Mouse (Mus musculus): ENCODE measurements around the gene Trmt10c. TPM values are rescaled to one million over a fixed set of nuclear protein-coding genes. Genes with fewer than 3 reads are reported as not detected.
"Not testable (repeated sequence)": the region's sequence is repeated elsewhere in the genome, so short reads cannot be mapped to it uniquely, and the experiment has no call there.

The Trmt10c gene
- polyA plus RNA-seq, 1 experiment from 2014 or later, result 25.8 TPM

- H3K4me1 ChIP-seq, result peaks cover 10% of the 10 kb centered on the region
- H3K27ac ChIP-seq, result no peak overlapping the region
- H3K4me3 ChIP-seq, result no peak overlapping the region
- no peak overlapping the region for H3K9ac ChIP-seq
- H3K27me3 ChIP-seq, result no peaks in the 10 kb centered on the region
- WGBS, result 42% methylated on average over 5 of the region's 5 CpGs
- no peaks in the 10 kb centered on the region for H3K9me3 ChIP-seq (replicated peaks)
- no peak overlapping the region for H3K4me2 ChIP-seq
- H3K36me3 ChIP-seq (ENCODE audit: poor library complexity, severe bottlenecking), result no peaks in the 10 kb centered on the region
- ATAC-seq, result no peak
These were observed 34.0 kb upstream of the Trmt10c start for GRCm38 (mm10) chr16:56071317-56072232.

DNA sequence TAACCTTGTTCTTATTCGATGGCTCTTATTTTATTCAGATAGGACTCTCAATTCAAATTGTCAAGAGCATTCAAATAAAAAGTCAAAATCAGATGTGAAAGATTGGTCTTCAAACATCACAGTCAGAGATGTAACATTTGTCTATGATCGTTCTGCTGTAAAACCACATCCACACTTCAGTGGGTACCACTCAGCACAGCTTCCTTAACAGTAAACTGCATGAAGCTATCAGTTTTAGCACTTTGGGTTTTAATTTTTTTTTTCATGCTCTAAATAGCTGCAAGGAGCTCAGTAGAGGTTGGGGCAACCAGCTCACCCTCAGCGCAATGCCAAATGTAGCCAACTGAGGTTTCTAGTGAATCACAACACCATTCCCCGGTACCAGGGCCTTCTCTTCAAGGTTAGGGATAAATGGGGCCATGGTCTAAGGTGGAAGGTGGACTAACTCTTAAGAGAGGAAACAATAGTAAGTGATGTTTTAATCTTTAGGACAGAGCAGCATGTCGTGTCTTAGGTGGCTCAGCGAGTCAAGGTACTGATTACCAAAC, 31.0 kb upstream of the Trmt10c start:
- no peak for ATAC-seq
- H3K4me1 ChIP-seq, result no peaks in the 10 kb centered on the region
- WGBS, result 91% methylated on average over 6 of the region's 6 CpGs
- no peaks in the 10 kb centered on the region for H3K27me3 ChIP-seq
- H3K9me3 ChIP-seq (replicated peaks), result no peaks in the 10 kb centered on the region
- no peak overlapping the region for H3K27ac ChIP-seq
- H3K4me2 ChIP-seq, result no peak overlapping the region
- no peaks in the 10 kb centered on the region for H3K36me3 ChIP-seq (ENCODE audit: poor library complexity, severe bottlenecking)
- H3K9ac ChIP-seq, result no peak overlapping the region
- no peak overlapping the region for H3K4me3 ChIP-seq

- Histone ChIP-seq H3K4me1 (no peaks in the 10 kb centered on the region), H3K4me3 (no peak overlapping the region), H3K9ac (no peak overlapping the region), H3K9me3 (replicated peaks) (no peaks in the 10 kb centered on the region), H3K27me3 (no peaks in the 10 kb centered on the region), H3K27ac (no peak overlapping the region), H3K4me2 (no peak overlapping the region), H3K36me3 (ENCODE audit: poor library complexity, severe bottlenecking) (no peaks in the 10 kb centered on the region)
- WGBS, result 23% methylated on average over 8 of the region's 8 CpGs
- no peak for ATAC-seq
These were observed 28.5 kb upstream of the Trmt10c start for GRCm38 (mm10) chr16:56066113-56066512.

DNA sequence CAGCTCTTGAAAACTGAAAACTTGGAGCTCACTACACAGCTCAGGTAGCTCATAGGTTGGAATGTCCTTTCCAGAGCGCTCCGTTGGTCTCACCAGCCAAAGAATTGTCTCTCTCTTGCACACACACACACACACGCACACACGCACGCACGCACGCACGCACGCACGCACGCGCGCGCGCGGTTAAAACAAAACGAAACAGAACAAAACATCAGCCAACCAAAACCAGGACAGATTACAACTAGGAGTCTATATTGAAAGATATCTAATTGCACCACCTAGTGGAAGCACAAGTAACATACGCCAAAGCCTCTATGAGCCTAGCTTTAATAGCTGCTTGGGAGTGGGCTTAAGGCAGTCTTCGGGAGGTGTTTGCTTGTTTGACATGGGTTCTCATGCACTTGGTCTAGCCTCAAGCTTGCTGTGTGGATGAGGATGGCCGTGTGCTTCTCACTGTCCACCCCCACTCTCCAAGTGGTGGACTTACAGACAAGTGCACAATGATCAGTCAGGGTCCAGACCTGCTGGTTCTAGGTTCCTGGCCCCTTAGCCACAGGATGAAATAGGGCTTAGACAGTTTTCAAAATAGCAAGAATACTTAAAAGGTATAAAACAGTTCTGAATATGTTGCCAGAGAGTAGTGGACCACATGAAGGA, 26.8 kb upstream of the Trmt10c start:
- H3K27me3 ChIP-seq, result no peaks in the 10 kb centered on the region
- WGBS, result 6% methylated on average over 20 of the region's 20 CpGs

DNA sequence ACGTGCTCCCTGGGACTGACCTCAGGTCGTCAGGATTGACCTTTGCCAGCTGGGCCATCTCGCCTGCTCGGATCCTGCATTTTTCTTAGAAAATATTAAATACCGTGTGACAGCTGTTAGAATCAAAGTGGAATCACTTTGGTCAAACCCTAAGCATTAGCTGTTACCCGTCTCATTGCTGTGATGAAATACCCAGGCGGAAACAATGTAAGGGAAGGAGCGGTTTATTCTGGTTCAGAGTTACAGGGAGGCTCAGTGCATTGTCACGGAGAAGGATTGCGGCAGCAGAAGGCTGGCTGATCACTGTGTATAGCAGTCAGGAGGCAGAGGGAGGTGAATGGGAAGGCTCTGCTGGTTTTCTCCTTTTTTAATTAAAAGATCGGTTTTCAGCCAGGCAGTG, 25.4 kb upstream of the Trmt10c start:
- Histone ChIP-seq H3K4me2 (no peak overlapping the region), H3K9me3 (replicated peaks) (no peaks in the 10 kb centered on the region)

More for the DNA sequence above, 26.8 kb upstream of the Trmt10c start:
- H3K27ac ChIP-seq, result no peak overlapping the region
- peak overlapping the region; percentile 35 for H3K4me3 ChIP-seq
- ATAC-seq, result peak; percentile 93
- no peaks in the 10 kb centered on the region for H3K36me3 ChIP-seq (ENCODE audit: poor library complexity, severe bottlenecking)
- peak overlapping the region; percentile 63 for H3K4me2 ChIP-seq
- H3K9ac ChIP-seq, result 0 out of 2 replicates have a peak overlapping the region, but pooled peaks have one; percentile 57
- H3K9me3 ChIP-seq (replicated peaks), result no peaks in the 10 kb centered on the region
- no peaks in the 10 kb centered on the region for H3K4me1 ChIP-seq

DNA sequence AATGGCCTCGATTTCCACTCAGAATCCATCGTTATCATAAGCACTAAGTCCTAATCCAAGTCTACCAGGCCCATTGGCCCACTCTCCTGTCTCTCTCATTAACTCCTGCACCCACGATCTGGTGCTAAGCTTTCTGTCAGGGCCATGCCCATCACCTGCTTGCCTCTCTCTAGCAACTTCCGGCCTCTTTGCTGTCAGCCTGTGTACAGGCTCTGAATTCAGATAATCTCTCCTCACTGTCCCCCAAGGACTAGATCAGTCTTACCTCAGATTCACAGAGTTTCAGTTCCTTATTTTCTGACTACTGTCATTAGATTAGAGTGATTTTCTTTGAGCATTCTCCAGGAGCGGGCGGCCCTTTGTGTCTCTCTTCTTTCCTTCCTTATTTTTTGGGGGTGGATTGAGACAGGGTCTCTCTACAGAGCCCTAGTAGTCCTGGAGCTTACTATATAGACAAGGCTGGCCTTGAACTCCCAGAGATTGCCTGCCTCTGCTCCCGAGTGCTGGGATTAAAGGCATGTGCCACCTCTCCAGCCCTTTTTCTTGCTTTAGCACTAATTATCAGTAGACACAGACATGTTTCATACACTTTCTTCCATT, 24.5 kb upstream of the Trmt10c start:
- H3K4me1 ChIP-seq, result peaks cover 7% of the 10 kb centered on the region; the same call in 1 of the 2 replicates
- H3K9me3 ChIP-seq (replicated peaks), result no peaks in the 10 kb centered on the region
- no peak overlapping the region for H3K27ac ChIP-seq
- no peak overlapping the region for H3K4me2 ChIP-seq
- no peak overlapping the region for H3K9ac ChIP-seq
- no peaks in the 10 kb centered on the region for H3K36me3 ChIP-seq (ENCODE audit: poor library complexity, severe bottlenecking)
- H3K4me3 ChIP-seq, result no peak overlapping the region
- ATAC-seq, result no peak
- WGBS, result 72% methylated on average over 7 of the region's 7 CpGs
- H3K27me3 ChIP-seq, result no peaks in the 10 kb centered on the region

More for the DNA sequence above, 25.4 kb upstream of the Trmt10c start:
- 73% methylated on average over 11 of the region's 11 CpGs for WGBS
- no peaks in the 10 kb centered on the region for H3K36me3 ChIP-seq (ENCODE audit: poor library complexity, severe bottlenecking)
- H3K27me3 ChIP-seq, result no peaks in the 10 kb centered on the region
- H3K4me1 ChIP-seq, result no peaks in the 10 kb centered on the region
- ATAC-seq, result no peak
- H3K9ac ChIP-seq, result no peak overlapping the region
- H3K4me3 ChIP-seq, result no peak overlapping the region
- no peak overlapping the region for H3K27ac ChIP-seq

DNA sequence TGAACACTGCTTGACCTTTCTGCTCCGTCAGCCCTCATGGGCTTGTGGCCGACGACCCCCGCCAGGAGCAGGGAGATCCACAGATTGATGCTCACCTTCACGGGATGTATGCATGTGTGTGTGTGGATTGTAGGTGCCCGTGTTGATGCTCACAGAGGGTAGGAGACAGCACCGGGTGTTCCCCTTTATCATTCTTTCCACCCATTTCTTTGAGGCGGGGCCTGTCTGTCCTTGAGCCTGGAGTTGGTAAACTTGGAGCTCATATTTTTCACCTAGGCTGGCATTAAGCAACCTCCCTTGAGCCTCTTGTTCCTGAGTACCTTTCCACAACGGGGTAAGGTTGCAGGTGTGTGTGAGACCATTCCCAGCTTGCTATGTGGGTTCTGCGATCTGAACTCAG, 20.5 kb upstream of the Trmt10c start:
- WGBS, result 73% methylated on average over 10 of the region's 10 CpGs
- ATAC-seq, result no peak
- H3K9ac ChIP-seq, result no peak overlapping the region
- H3K4me1 ChIP-seq, result peaks cover 12% of the 10 kb centered on the region
- no peaks in the 10 kb centered on the region for H3K36me3 ChIP-seq (ENCODE audit: poor library complexity, severe bottlenecking)
- no peak overlapping the region for H3K4me2 ChIP-seq
- H3K27me3 ChIP-seq, result no peaks in the 10 kb centered on the region
- H3K4me3 ChIP-seq, result no peak overlapping the region
- H3K27ac ChIP-seq, result 0 out of 2 replicates have a peak overlapping the region, but pooled peaks have one; percentile 48
- no peaks in the 10 kb centered on the region for H3K9me3 ChIP-seq (replicated peaks)

DNA sequence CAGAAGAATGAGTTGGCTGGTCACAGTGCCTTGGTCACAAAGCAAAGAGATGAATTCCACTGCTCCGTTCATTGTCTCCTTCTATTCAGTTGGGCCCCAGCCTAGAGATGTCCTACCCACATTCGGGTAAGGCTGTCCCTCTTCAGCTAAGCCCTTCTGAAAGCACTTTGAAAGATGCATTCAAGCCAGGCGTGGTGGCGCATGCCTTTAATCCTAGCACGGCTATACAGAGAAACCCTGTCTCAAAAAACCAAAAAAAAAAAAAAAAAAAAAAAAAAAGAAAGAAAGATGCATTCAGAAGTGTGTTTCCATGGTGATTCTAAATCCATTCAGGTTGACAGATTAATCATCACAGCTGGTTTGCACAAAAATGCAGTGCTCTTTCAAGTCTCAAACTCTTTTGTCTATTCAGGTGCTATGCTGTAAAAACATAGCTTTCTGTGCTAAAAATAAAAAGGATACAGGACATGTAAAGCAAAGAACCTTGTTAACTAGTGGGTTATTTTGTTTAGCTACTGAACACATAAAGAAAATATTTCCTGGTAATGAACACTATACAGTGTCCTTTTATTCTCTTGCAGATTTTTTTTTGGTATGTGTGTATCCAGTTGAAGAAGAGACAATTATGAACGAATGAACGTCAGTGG, 19.4 kb upstream of the Trmt10c start:
- WGBS, result 7% methylated on average over 7 of the region's 7 CpGs
- H3K9ac ChIP-seq, result no peak overlapping the region
- no peak overlapping the region for H3K4me2 ChIP-seq
- peak overlapping the region; percentile 48; the same call in 1 of the 2 replicates for H3K27ac ChIP-seq
- H3K36me3 ChIP-seq (ENCODE audit: poor library complexity, severe bottlenecking), result no peaks in the 10 kb centered on the region
- no peak overlapping the region for H3K4me3 ChIP-seq
- H3K27me3 ChIP-seq, result no peaks in the 10 kb centered on the region
- ATAC-seq, result peak; percentile 88
- no peaks in the 10 kb centered on the region for H3K9me3 ChIP-seq (replicated peaks)
- H3K4me1 ChIP-seq, result peaks cover 12% of the 10 kb centered on the region

- WGBS, result 82% methylated on average over 3 of the region's 3 CpGs
- Histone ChIP-seq H3K4me2 (no peak overlapping the region), H3K9me3 (replicated peaks) (no peaks in the 10 kb centered on the region), H3K27ac (no peak overlapping the region), H3K9ac (no peak overlapping the region), H3K4me3 (no peak overlapping the region), H3K36me3 (ENCODE audit: poor library complexity, severe bottlenecking) (no peaks in the 10 kb centered on the region), H3K27me3 (no peaks in the 10 kb centered on the region), H3K4me1 (peaks cover 12% of the 10 kb centered on the region)
- ATAC-seq, result no peak
These were observed 18.3 kb upstream of the Trmt10c start for GRCm38 (mm10) chr16:56055911-56056310.

DNA sequence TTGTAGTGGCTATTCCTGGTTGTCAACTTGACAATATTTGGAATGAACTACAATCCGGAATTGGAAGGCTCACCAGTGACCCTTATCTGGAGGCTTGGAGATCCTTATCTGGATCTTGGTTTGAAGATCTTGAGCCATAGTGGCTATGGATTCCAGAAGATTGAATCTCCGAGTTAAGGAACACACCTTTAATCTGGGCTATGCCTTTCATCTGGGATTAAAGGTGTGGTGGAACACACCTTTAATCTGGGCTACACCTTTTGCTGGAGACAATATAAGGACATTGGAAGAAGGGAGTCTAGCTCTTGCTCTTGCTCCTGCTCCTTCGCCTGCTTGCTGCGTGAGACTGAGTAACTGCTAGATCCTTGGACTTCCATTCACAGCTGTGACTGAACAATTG, 10.4 kb upstream of the Trmt10c start, which contains the start of gene Senp7:
Senp7 (plus strand) TSS at position 301 of the 400 bp plus-strand sequence.
- H3K27ac ChIP-seq; H3K4me1 ChIP-seq; ATAC-seq; H3K4me2 ChIP-seq; H3K4me3 ChIP-seq; H3K36me3 ChIP-seq (ENCODE audit: poor library complexity, severe bottlenecking); H3K9me3 ChIP-seq (replicated peaks); H3K27me3 ChIP-seq; H3K9ac ChIP-seq: not testable (repeated sequence)
- no CpG with 5 or more reads among the region's 4 CpGs for WGBS

- WGBS, result 34% methylated on average over 8 of the region's 8 CpGs
- no peak; the same call in 1 of the 2 replicates for ATAC-seq
These were observed 471 bp upstream of the Trmt10c start for GRCm38 (mm10) chr16:56038090-56038489.

More at GRCm38 (mm10) chr16:56038090-56038489, 471 bp upstream of the Trmt10c start:
- Histone ChIP-seq H3K9me3 (replicated peaks) (no peaks in the 10 kb centered on the region), H3K4me3 (peak overlapping the region; percentile 91), H3K4me1 (peaks cover 17% of the 10 kb centered on the region), H3K4me2 (peak overlapping the region; percentile 62), H3K27me3 (no peaks in the 10 kb centered on the region), H3K36me3 (ENCODE audit: poor library complexity, severe bottlenecking) (peaks cover 15% of the 10 kb centered on the region), H3K9ac (peak overlapping the region; percentile 91), H3K27ac (peak overlapping the region; percentile 90)
